Mouse (Mus musculus): ENCODE data around the gene Rad54l.
A peak's percentile ranks its signal among the peaks of the same experiment; 100 is the strongest.

Gene Rad54l

GRCm38 (mm10) chr4:116074145-116074675 lies 49.3 kb downstream of the Rad54l start:
- no peak for DNase-seq (ENCODE audit: low spot score in 2 of 2)

- no peak for DNase-seq (ENCODE audit: low spot score in 2 of 2)
Observed at GRCm38 (mm10) chr4:116073146-116073545, 50.3 kb downstream of the Rad54l start.

GRCm38 (mm10) chr4:116070116-116070515 lies 53.4 kb downstream of the Rad54l start:
- no peak for DNase-seq (ENCODE audit: low spot score in 2 of 2)

- DNase-seq (ENCODE audit: low spot score in 2 of 2): no peak
Observed at GRCm38 (mm10) chr4:116063855-116064254, 59.6 kb downstream of the Rad54l start.

- DNase-seq (ENCODE audit: low spot score in 2 of 2): no peak
Observed at GRCm38 (mm10) chr4:116059012-116059726, 64.3 kb downstream of the Rad54l start.

- DNase-seq (ENCODE audit: low spot score in 2 of 2): no peak
Observed at GRCm38 (mm10) chr4:116057559-116057958, 65.9 kb downstream of the Rad54l start.

- peak; percentile 94 to 95 for DNase-seq (ENCODE audit: low spot score in 2 of 2)
Observed at GRCm38 (mm10) chr4:116053399-116053961, 70.0 kb downstream of the Rad54l start, which contains the start of gene Nsun4. TSS of gene Nsun4 (minus strand) at chr4:116053876.

- peak; percentile 35 to 57 for DNase-seq (ENCODE audit: low spot score in 2 of 2)
Observed at GRCm38 (mm10) chr4:116052526-116053293, 70.8 kb downstream of the Rad54l start.

- DNase-seq (ENCODE audit: low spot score in 2 of 2): no peak
Observed at GRCm38 (mm10) chr4:116049211-116049610, 74.3 kb downstream of the Rad54l start.

GRCm38 (mm10) chr4:116048130-116048920 lies 75.2 kb downstream of the Rad54l start:
- no peak for DNase-seq (ENCODE audit: low spot score in 2 of 2)

- no peak for DNase-seq (ENCODE audit: low spot score in 2 of 2)
Observed at GRCm38 (mm10) chr4:116047681-116048080, 75.8 kb downstream of the Rad54l start.

- no peak for DNase-seq (ENCODE audit: low spot score in 2 of 2)
Observed at GRCm38 (mm10) chr4:116046604-116047003, 76.9 kb downstream of the Rad54l start.

Data from natural killer cell, adult 2 months (primary cell).